Mouse (Mus musculus): Measurements from ENCODE around the gene Cep95. TPM values are rescaled to one million over a fixed set of nuclear protein-coding genes. Genes with fewer than 3 reads are reported as not detected.

Gene Cep95
- polyA plus RNA-seq, 1 experiment from 2014 or later, result 14.6 TPM

DNA sequence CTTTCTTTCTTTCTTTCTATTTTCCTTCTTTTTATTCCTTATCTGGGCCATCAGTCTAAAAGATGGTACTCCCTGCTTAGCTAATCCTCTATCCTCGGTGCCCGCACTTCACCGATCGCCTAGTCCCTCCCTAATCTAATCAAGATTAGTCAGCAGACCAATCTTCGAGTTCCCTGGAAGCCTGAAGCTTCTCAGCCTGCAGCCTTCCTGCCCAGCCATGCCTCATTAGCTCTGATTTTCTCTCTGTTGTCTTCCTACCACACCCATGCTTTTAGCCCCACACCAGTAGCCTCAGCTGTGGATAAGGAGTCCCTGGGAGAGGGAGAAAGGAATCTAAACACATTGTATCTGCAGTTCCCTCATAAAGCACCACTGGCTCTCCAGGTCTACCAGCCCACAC is 33.5 kb upstream of the Cep95 start:
- Histone ChIP-seq H3K4me2 (replicated peaks) (no peak overlapping the region), H3K4me3 (replicated peaks) (no peak overlapping the region), H3K9me3 (no peaks in the 10 kb centered on the region), H3K27ac (no peak overlapping the region), H3K27me3 (replicated peaks) (no peaks in the 10 kb centered on the region), H3K36me3 (no peaks in the 10 kb centered on the region), H3K4me1 (replicated peaks) (no peaks in the 10 kb centered on the region), H3K9ac (no peak overlapping the region)
- 47% methylated on average over 5 of the region's 5 CpGs for WGBS
- ATAC-seq, result no peak

DNA sequence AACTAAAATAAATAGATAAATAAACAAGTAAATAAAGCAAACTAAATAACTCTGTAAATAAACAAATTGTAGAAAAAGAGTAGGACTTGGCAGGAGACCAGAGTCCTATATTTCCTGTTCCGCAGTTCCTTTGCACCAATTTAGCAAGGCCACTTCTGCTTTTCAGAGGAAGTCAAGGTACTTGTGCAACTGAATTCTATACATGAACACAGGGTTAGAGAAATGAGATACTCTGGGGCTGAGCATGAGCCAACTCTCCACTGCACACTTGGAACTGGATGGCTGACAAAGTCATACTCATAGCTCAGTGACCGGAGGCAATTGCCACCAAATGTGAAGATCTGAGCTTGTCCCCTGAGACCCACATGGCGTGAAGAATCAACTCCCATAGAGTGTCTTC is 30.0 kb upstream of the Cep95 start:
- H3K9me3 ChIP-seq, result no peaks in the 10 kb centered on the region
- no peaks in the 10 kb centered on the region for H3K27me3 ChIP-seq (replicated peaks)
- no peak overlapping the region for H3K9ac ChIP-seq
- no peak overlapping the region for H3K4me3 ChIP-seq (replicated peaks)
- no peak overlapping the region for H3K27ac ChIP-seq
- H3K4me2 ChIP-seq (replicated peaks), result no peak overlapping the region
- H3K36me3 ChIP-seq, result no peaks in the 10 kb centered on the region
- ATAC-seq, result no peak
- 87% methylated on average over 3 of the region's 3 CpGs for WGBS
- peaks cover 17% of the 10 kb centered on the region for H3K4me1 ChIP-seq (replicated peaks)

DNA sequence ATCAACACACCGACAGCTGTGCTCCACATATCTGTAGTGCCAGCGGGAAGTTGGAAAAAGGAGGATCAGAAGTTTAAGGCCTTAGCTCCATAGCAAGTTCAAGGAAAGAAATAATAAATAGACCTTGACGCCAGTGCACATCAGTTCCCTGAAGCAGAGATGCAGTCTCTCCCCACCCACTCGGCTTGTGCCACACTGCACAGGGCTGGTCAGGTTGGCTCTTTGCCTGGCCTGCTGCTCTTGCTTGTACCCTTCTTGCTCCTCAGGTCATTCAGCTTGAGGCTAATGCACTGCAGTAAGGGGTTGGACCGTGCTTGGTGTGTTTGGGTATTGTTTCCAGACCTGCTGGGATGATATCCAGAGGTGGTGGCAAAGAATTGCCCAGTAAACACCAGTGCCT is 28.5 kb upstream of the Cep95 start:
- H3K36me3 ChIP-seq, result 0 out of 2 replicates have a peak, but pooled peaks cover 3% of the 10 kb centered on the region
- 93% methylated on average over 5 of the region's 5 CpGs for WGBS
- ATAC-seq, result no peak
- no peaks in the 10 kb centered on the region for H3K27me3 ChIP-seq (replicated peaks)
- H3K4me3 ChIP-seq (replicated peaks), result no peak overlapping the region
- no peaks in the 10 kb centered on the region for H3K9me3 ChIP-seq
- no peak overlapping the region for H3K9ac ChIP-seq
- peaks cover 17% of the 10 kb centered on the region for H3K4me1 ChIP-seq (replicated peaks)
- no peak overlapping the region for H3K27ac ChIP-seq
- H3K4me2 ChIP-seq (replicated peaks), result no peak overlapping the region

DNA sequence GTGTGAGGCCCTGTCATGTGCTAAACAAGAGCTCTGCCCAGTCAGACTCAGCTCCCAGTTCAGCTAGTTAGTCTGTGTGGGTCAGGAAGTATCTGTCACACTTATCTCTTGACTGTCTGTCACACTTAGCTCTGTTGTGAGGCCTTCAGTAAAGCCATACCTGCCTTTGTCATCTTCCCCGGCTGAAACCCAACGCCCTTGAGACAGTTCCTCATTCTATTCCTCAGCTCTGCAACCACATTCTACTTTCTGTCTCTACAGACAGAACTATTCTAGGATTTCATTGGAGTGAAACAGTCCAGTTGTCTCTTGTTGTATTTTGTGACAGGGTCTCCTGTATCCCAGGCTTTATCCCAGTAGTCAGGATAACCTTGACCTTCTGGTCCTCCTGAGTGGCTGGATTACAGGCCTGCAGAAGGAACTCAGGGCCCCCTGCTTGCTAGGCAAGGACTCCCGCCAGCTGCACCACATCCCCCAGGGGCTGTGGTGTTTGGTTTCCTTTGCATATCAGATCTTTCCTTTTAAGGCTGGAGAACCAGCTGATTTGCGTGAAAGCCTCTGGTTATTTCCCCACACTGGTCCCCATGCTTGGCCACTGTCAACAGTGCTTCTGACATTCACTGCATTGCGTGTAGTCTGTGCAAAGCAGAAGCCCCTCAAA is 26.8 kb upstream of the Cep95 start:
- Histone ChIP-seq H3K9ac (no peak overlapping the region), H3K9me3 (no peaks in the 10 kb centered on the region), H3K36me3 (0 out of 2 replicates have a peak, but pooled peaks cover 3% of the 10 kb centered on the region), H3K27me3 (replicated peaks) (no peaks in the 10 kb centered on the region), H3K4me2 (replicated peaks) (no peak overlapping the region), H3K27ac (peak overlapping the region; percentile 84), H3K4me1 (replicated peaks) (peaks cover 17% of the 10 kb centered on the region), H3K4me3 (replicated peaks) (no peak overlapping the region)
- WGBS, result 23% methylated on average over 5 of the region's 5 CpGs
- peak; percentile 72 for ATAC-seq

DNA sequence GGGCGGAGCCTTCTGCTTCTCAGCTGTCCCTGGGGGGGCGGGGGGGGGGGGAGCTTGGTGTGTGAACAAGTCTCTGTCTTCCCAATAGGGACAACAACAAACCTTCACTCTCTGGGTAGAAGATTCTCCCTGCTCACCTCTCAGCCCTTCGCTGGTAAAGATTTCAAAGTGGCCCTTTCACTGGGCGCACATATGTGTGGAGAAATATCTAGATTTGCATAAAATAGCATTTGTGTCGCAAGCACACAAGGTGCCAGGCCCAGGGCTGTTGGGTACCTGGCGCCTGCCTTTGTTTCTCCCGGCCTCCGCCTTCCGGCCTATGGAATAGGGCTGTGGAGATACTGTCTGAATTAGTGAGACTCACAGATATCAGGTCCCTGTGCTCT is 26.3 kb upstream of the Cep95 start:
- 71% methylated on average over 9 of the region's 9 CpGs for WGBS
- no peaks in the 10 kb centered on the region for H3K9me3 ChIP-seq

DNA sequence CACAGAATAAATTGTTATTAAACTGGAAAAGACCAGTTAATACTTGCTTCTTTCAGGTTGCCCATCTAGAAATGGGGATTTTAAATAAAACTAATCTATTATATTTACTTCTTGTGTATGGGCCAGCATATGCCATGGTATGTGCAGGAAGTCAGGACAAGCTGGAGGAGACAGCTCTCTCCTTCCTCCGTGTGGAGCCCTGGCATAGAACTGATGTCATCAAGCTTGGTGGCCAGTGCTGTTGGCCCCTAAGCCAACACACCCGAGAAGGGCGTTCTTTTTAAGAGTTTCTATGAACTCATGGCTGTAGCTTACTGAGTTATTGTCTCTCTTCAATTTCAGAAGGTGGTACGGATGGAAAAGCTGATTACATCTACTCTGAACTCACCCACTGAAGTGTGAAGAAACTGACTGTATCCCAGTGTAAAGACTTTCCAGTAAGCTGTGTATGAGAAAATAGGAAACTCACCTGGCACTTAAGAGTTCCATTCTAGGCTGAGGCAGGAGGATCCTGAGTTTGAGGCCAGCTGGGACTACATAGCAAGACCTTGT is 22.4 kb upstream of the Cep95 start:
- H3K4me2 ChIP-seq (replicated peaks), result no peak overlapping the region
- no peaks in the 10 kb centered on the region for H3K9me3 ChIP-seq
- no peak overlapping the region for H3K9ac ChIP-seq
- no peak for ATAC-seq
- no peak overlapping the region for H3K4me3 ChIP-seq (replicated peaks)
- 94% methylated on average over 4 of the region's 4 CpGs for WGBS
- H3K27ac ChIP-seq, result no peak overlapping the region
- H3K4me1 ChIP-seq (replicated peaks), result peaks cover 16% of the 10 kb centered on the region
- peaks cover 22% of the 10 kb centered on the region for H3K36me3 ChIP-seq
- H3K27me3 ChIP-seq (replicated peaks), result no peaks in the 10 kb centered on the region

More for the DNA sequence above, 26.3 kb upstream of the Cep95 start:
- no peak overlapping the region for H3K4me3 ChIP-seq (replicated peaks)
- 0 out of 2 replicates have a peak, but pooled peaks have one; percentile 23 for ATAC-seq
- H3K27me3 ChIP-seq (replicated peaks), result no peaks in the 10 kb centered on the region
- H3K4me2 ChIP-seq (replicated peaks), result no peak overlapping the region
- H3K4me1 ChIP-seq (replicated peaks), result peaks cover 17% of the 10 kb centered on the region
- H3K36me3 ChIP-seq, result peaks cover 6% of the 10 kb centered on the region; the same call in 1 of the 2 replicates
- H3K27ac ChIP-seq, result peak overlapping the region; percentile 84
- no peak overlapping the region for H3K9ac ChIP-seq

DNA sequence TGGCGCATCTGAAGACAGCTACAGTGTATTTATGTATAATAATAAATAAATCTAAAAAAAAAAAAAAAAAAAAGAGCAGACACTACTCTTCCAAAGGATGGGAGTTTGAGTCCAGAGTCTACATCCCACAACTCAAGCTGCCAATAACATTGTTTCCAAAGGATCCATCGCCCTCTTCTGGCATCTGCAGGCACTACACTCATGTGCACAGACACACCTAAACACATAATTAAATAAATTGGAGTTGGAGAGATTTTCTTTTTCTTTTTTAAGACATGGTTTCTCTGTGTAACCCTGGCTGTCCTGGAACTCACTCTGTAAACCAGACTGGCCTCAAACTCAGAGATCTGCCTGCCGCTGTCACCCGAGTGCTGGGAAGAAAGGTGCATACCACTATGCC is 21.5 kb upstream of the Cep95 start:
- peaks cover 28% of the 10 kb centered on the region for H3K36me3 ChIP-seq
- H3K27me3 ChIP-seq (replicated peaks), result no peaks in the 10 kb centered on the region
- H3K4me2 ChIP-seq (replicated peaks), result no peak overlapping the region
- peaks cover 7% of the 10 kb centered on the region for H3K4me1 ChIP-seq (replicated peaks)
- ATAC-seq, result no peak
- H3K4me3 ChIP-seq (replicated peaks), result no peak overlapping the region
- no peak overlapping the region for H3K9ac ChIP-seq
- no peaks in the 10 kb centered on the region for H3K9me3 ChIP-seq
- 91% methylated on average over 4 of the region's 4 CpGs for WGBS
- H3K27ac ChIP-seq, result no peak overlapping the region

DNA sequence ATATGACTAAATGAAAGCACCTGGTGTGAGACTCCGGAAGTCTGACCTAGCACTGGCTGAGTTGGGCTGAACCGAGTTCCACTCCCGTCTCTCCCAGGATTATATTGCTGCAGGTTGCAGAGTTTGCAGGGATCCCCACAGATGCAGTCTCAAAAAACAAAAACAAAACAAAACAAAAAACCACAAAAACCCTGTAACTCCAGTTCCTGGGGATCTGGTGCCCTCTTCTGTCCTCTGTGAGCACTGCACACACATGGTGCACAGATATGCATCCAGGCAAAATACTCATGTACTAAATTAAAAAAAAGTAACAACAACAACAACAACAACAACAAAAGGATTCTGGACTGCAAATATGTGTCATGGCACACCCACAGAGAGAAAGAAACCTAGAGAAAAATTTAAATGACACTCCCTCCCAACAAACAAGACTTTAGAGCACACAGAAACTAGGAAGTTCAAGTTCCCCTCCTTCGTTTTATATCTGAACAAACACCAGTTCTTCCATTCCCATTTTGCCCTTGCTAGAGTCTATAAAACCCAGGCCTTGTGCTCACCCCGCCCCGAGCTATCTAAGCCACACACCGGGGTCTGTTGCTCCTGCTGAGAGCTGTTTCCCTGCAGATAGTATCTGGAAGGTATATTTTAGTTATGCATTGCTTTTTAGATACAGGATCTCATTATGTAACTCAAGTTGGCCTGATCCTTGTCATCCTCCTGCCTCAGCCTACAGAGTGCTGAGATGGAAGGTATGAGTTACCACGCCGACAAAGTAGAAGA is 18.7 kb upstream of the Cep95 start:
- H3K4me2 ChIP-seq (replicated peaks), result no peak overlapping the region
- WGBS, result 89% methylated on average over 9 of the region's 9 CpGs
- no peak overlapping the region for H3K27ac ChIP-seq
- H3K27me3 ChIP-seq (replicated peaks), result no peaks in the 10 kb centered on the region
- H3K9ac ChIP-seq, result no peak overlapping the region
- no peaks in the 10 kb centered on the region for H3K4me1 ChIP-seq (replicated peaks)
- H3K36me3 ChIP-seq, result peaks cover 51% of the 10 kb centered on the region
- H3K9me3 ChIP-seq, result no peaks in the 10 kb centered on the region
- no peak overlapping the region for H3K4me3 ChIP-seq (replicated peaks)
- ATAC-seq, result no peak

DNA sequence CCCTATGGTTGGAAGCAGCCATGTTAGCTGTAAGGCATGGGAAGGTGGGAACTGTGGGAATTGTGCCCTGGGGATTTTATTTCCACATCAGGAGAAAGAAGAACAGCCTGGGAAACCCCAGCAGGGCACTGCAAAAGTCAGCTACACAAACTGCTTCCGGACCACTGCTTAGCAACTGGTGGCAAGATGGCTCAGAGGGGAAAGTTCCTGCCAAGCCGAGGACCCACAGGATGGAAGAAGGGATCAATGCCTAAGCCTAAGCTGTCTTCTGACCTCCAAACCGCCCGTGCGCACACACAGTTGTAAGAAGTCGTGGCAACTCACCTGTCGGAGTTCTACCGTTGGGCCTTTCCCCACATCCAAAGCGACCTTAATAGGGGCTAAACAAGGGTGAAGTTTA is 16.0 kb upstream of the Cep95 start:
- no peak overlapping the region for H3K4me2 ChIP-seq (replicated peaks)
- no peak for ATAC-seq
- H3K9ac ChIP-seq, result no peak overlapping the region
- H3K36me3 ChIP-seq, result peaks cover 44% of the 10 kb centered on the region
- no peaks in the 10 kb centered on the region for H3K27me3 ChIP-seq (replicated peaks)
- no peak overlapping the region for H3K4me3 ChIP-seq (replicated peaks)
- H3K27ac ChIP-seq, result no peak overlapping the region
- no peaks in the 10 kb centered on the region for H3K9me3 ChIP-seq
- WGBS, result 94% methylated on average over 9 of the region's 9 CpGs
- H3K4me1 ChIP-seq (replicated peaks), result 0 out of 2 replicates have a peak, but pooled peaks cover 9% of the 10 kb centered on the region

DNA sequence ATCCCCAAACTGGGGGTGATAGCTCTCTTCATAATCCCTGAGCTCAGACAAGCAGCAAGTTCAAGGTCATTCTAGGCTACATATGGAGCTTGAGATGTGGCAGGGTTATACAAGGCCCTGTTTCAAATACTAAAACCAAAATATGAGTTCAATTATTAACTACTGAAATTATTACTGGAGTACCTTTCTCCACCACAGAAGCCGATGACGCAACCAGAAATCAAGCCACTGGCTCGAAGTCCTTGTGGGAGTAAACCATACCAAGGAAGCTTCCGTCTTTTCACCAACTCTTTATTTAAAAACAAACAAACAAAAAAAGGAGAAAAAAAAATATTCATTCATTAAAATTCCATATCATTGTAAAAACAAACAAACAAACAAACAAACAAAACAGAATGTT is 12.1 kb upstream of the Cep95 start:
- WGBS, result 63% methylated on average over 4 of the region's 4 CpGs
- no peak overlapping the region for H3K27ac ChIP-seq
- 0 out of 2 replicates have a peak, but pooled peaks cover 12% of the 10 kb centered on the region for H3K4me1 ChIP-seq (replicated peaks)
- no peaks in the 10 kb centered on the region for H3K27me3 ChIP-seq (replicated peaks)
- no peaks in the 10 kb centered on the region for H3K9me3 ChIP-seq
- no peak overlapping the region for H3K4me2 ChIP-seq (replicated peaks)
- ATAC-seq, result peak; percentile 27; the same call in 1 of the 2 replicates
- H3K4me3 ChIP-seq (replicated peaks), result no peak overlapping the region
- peaks cover 31% of the 10 kb centered on the region for H3K36me3 ChIP-seq
- no peak overlapping the region for H3K9ac ChIP-seq

DNA sequence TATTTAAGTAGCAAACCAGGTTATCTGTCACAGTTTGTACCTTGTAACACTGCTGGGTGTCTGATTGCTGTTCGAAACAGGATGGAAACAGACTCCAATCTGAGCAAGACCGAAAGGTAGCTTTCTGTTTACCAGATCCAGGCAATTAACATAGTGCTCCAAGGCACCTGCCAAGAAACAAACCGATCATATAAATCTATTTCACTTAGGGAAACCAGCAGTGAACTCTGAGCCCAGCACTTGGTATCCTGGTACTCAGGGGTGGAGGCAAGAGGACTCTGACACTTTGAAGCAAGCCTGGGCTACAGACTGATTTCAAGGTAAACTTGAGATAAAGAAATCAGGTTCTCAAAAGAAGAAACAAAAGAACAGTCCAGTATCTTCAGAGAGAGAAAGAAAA is 11.7 kb upstream of the Cep95 start:
- Histone ChIP-seq H3K27ac (peak overlapping the region; percentile 45; the same call in 1 of the 2 replicates), H3K4me2 (replicated peaks) (peak overlapping the region; percentile 20; the same call in 1 of the 2 replicates), H3K9me3 (no peaks in the 10 kb centered on the region), H3K36me3 (peaks cover 30% of the 10 kb centered on the region), H3K4me1 (replicated peaks) (0 out of 2 replicates have a peak, but pooled peaks cover 12% of the 10 kb centered on the region), H3K9ac (no peak overlapping the region), H3K27me3 (replicated peaks) (no peaks in the 10 kb centered on the region), H3K4me3 (replicated peaks) (no peak overlapping the region)
- ATAC-seq, result peak; percentile 55
- WGBS, result 77% methylated on average over 3 of the region's 3 CpGs

DNA sequence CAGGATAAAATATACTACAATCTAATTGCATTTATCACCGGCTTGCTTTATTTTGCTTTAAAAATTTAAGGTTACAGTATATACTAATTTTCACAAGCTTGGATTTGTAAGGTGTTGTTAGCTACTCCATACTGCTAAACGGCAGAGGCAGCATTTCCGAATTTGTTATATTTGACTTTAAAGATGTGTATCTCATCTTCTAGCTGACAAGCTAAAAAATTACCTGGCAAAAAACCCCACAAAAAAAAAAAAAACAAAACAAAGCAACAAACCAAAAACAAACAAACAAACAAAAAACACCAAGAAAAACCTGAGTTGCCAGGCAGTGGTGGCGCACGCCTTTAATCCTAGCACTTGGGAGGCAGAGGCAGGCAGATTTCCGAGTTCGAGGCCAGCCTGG is 10.9 kb upstream of the Cep95 start:
- H3K9me3 ChIP-seq, result no peaks in the 10 kb centered on the region
- H3K4me2 ChIP-seq (replicated peaks), result peak overlapping the region; percentile 70
- no peak overlapping the region for H3K9ac ChIP-seq
- no peaks in the 10 kb centered on the region for H3K27me3 ChIP-seq (replicated peaks)
- 0 out of 2 replicates have a peak overlapping the region, but pooled peaks have one; percentile 45 for H3K27ac ChIP-seq
- H3K4me1 ChIP-seq (replicated peaks), result 0 out of 2 replicates have a peak, but pooled peaks cover 12% of the 10 kb centered on the region
- ATAC-seq, result no peak
- WGBS, result 82% methylated on average over 7 of the region's 7 CpGs
- H3K4me3 ChIP-seq (replicated peaks), result 0 out of 2 replicates have a peak overlapping the region, but pooled peaks have one; percentile 92
- peaks cover 30% of the 10 kb centered on the region for H3K36me3 ChIP-seq
